Mouse (Mus musculus): ENCODE data around the gene Arhgap11a. TPM values are rescaled to one million over a fixed set of nuclear protein-coding genes. Genes with fewer than 3 reads are reported as not detected.

The Arhgap11a gene
- polyA plus RNA-seq, 1 experiment from 2014 or later, result 40.0 TPM

DNA sequence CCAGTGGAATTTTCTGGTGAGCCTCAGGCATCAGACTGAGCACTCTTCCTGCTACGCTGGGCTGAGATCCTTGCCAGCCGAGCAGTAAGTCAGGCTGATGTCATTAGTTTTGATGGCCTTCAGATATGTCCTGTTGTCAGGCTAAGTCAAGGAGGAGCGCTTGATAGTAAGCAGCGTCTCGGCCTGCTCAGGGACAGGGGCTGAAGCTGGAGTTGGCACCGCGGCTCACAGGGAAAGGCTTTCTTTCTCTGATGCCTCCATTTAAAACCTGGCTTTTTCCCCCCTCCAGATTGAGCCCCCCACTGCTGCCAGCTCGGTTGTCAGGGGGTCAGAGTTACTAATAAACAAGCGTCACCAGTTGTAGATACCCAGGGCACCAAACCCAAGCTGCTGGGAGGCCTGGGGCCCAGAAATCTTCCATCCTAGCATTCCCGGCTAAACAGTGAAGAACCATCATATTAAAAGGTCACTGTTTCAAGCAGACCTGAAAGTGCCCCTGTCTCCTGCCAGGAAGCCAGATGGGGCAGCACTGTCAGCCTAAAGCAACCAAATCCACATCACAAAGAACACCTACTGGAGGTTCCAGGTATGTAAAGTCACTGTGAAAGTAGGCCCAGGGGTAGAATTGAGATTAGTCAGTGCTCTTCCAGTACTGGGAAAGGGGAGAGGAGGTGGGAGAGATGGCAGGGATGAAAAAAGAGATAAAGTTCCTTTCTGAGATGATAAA lies 41.4 kb downstream of the Arhgap11a start:
- Histone ChIP-seq H3K4me3 (no peak overlapping the region), H3K4me2 (replicated peaks) (no peak overlapping the region), H3K9me3 (replicated peaks) (no peaks in the 10 kb centered on the region), H3K27me3 (no peaks in the 10 kb centered on the region), H3K27ac (no peak overlapping the region), H3K9ac (no peak overlapping the region), H3K36me3 (no peaks in the 10 kb centered on the region), H3K4me1 (no peaks in the 10 kb centered on the region)
- 62% methylated on average over 10 of the region's 10 CpGs for WGBS
- no peak for ATAC-seq (ENCODE audit: low FRiP score)

DNA sequence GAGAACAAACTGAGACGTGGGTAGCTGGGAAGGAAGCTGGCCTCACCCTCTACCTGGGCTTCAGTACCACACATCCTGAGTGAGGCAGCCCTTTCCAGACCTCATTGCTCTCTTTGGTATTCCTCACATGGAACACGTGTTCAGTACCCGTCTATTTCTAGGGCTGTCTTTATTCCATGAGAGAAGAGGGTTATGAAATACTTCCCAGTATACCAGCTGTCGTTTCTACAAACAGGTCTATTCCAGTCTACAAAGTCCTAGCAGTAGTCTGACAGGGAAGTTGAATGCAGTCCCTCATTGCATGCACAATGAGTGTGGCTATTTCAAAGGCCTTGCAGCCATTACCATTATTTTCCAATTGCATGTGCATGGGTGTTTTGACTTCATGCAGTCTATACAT lies 42.7 kb downstream of the Arhgap11a start:
- ATAC-seq (ENCODE audit: low FRiP score), result 0 out of 2 replicates have a peak, but pooled peaks have one; percentile 32
- no peaks in the 10 kb centered on the region for H3K9me3 ChIP-seq (replicated peaks)
- no peak overlapping the region for H3K27ac ChIP-seq
- no peaks in the 10 kb centered on the region for H3K36me3 ChIP-seq
- H3K27me3 ChIP-seq, result no peaks in the 10 kb centered on the region
- no peaks in the 10 kb centered on the region for H3K4me1 ChIP-seq
- no peak overlapping the region for H3K4me3 ChIP-seq
- no peak overlapping the region for H3K9ac ChIP-seq
- H3K4me2 ChIP-seq (replicated peaks), result no peak overlapping the region
- WGBS, result 84% methylated on average over 4 of the region's 4 CpGs

DNA sequence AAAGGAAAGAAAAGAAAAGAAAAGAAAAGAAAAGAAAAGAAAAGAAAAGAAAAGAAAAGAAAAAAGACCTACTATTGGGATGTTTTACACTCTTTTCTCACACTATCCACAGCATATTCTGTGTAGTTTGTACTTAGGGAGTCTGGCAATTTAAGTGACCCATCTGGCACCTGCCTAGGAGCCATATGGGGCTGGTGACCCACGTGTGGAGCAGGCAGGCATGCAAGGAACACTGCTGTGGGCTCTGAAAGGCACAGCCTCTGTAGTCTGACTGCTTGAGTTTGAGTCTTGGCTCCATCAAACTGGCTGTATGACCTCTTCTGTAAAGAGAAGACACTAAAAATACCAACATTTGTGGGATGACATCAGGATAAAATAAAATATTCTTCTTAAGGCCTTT lies 44.7 kb downstream of the Arhgap11a start:
- 43% methylated on average over 1 of the region's 1 CpGs for WGBS
- Histone ChIP-seq H3K9ac (no peak overlapping the region), H3K36me3 (no peaks in the 10 kb centered on the region), H3K4me2 (replicated peaks) (no peak overlapping the region), H3K27ac (no peak overlapping the region), H3K9me3 (replicated peaks) (no peaks in the 10 kb centered on the region), H3K4me1 (no peaks in the 10 kb centered on the region), H3K4me3 (no peak overlapping the region), H3K27me3 (no peaks in the 10 kb centered on the region)
- ATAC-seq (ENCODE audit: low FRiP score), result no peak

DNA sequence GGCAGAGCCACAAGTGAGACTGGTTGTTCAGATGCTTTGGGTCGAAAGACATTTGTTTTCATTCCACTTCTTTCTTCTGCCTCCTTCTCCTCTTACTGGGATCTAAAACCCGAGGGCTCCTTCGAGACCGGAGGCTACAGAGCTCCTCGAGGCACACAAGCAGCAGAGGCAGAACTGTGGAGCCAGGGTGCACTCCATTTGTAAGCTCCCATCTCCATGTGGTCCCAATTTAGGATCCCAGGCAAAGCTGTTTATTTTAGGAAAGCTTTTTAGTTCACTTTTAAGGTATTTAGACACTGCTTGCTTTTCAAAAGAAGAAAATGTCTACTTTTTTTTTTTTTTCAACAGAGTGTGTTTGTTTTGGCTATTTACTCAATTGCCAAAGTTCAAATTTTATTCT lies 47.6 kb downstream of the Arhgap11a start:
- Histone ChIP-seq H3K9me3 (replicated peaks) (no peaks in the 10 kb centered on the region), H3K36me3 (0 out of 2 replicates have a peak, but pooled peaks cover 4% of the 10 kb centered on the region), H3K4me2 (replicated peaks) (no peak overlapping the region), H3K4me3 (no peak overlapping the region), H3K27me3 (no peaks in the 10 kb centered on the region), H3K27ac (no peak overlapping the region), H3K9ac (no peak overlapping the region), H3K4me1 (no peaks in the 10 kb centered on the region)
- ATAC-seq (ENCODE audit: low FRiP score), result no peak
- WGBS, result 74% methylated on average over 5 of the region's 5 CpGs

DNA sequence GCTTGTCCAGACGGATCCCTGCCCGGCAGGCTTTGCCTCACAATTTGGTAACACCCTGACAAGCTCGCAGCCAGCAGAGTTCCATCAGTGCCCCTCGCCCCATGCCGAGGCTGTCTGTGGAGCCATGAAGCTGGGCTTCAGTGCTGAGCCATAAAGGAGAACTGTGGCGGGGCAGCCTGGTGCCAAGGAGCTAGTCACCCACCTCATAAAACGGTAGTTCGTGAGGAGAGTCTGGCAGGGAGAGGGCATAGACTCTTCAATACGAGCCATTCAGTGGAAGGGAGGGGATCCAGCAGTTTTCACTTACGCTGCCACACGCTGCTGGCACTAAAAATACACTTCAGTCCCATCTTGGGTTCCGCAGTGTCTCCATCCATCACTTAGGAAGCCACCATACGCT lies 49.9 kb downstream of the Arhgap11a start:
- Histone ChIP-seq H3K4me3 (no peak overlapping the region), H3K36me3 (0 out of 2 replicates have a peak, but pooled peaks cover 4% of the 10 kb centered on the region), H3K4me1 (no peaks in the 10 kb centered on the region), H3K27ac (no peak overlapping the region), H3K27me3 (no peaks in the 10 kb centered on the region), H3K9ac (no peak overlapping the region), H3K4me2 (replicated peaks) (no peak overlapping the region), H3K9me3 (replicated peaks) (no peaks in the 10 kb centered on the region)
- WGBS, result 86% methylated on average over 13 of the region's 13 CpGs
- ATAC-seq (ENCODE audit: low FRiP score), result no peak

DNA sequence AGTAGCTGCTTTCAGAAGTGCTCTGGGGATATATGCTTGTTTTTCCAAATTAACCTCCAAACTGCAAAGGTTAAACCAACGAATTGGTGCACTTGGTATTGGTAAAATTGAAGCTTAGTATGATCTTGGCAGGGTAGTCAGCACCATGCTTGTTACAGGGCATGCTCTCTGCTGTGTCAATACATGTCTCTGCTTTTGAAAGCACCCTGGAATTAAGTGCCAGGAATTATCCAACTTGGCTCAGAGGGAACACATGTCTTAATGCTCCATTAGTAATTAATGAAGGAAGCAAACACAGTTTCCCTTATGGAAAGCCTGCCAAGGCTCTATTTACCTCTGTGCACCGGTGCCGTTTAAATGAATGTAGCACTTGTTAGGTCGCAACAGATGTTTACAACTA lies 53.3 kb downstream of the Arhgap11a start:
- Histone ChIP-seq H3K4me2 (replicated peaks) (no peak overlapping the region), H3K27me3 (no peaks in the 10 kb centered on the region), H3K4me3 (no peak overlapping the region), H3K27ac (no peak overlapping the region), H3K9me3 (replicated peaks) (no peaks in the 10 kb centered on the region), H3K9ac (no peak overlapping the region), H3K4me1 (no peaks in the 10 kb centered on the region), H3K36me3 (0 out of 2 replicates have a peak, but pooled peaks cover 4% of the 10 kb centered on the region)
- WGBS, result 75% methylated on average over 4 of the region's 4 CpGs
- no peak for ATAC-seq (ENCODE audit: low FRiP score)

DNA sequence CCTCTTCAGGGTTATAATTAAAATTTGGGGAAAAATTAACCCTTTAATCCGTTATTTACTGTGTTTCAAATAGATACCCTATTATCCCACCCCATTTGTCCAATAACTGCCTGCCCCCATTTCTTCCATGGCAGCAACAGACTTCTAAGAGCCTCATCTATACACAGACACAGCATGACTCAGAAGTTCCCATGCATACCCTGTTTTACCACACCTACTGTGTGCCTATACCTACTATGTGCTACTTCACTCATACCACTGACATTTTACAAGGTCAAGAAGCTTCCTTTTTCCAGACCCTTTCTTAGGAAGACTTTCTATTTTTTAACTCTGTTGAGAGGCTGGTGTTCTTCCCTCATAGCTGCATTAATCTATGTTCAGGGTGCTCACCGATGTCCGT lies 54.9 kb downstream of the Arhgap11a start:
- WGBS, result 84% methylated on average over 3 of the region's 3 CpGs
- Histone ChIP-seq H3K4me2 (replicated peaks) (no peak overlapping the region), H3K9ac (no peak overlapping the region)

DNA sequence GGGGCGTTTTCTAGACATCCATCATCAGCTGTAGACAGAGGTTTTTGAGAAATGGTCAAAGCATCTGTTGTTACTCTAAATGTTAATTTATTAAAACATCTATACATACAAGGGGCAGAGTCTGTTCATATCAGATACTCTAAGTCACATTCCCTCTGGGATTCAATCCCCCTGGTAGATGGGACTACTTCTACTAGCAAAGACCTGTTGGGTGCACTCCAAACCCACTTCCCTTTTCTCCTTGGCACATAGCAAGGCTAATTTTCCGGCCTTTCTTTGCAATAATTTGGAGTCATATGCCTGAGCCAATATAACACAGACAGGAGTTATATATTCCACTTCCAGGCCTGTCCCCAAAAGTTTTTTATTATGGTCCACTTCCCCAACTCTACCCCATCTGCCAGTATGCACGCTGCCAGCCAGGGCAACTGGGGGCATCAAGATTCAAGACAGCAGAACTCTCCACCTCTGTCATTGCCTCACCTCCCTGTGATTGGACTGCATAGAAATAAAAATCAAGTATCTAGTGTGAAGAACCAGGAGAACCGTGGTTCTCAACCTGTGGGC lies 59.6 kb downstream of the Arhgap11a start:
- Histone ChIP-seq H3K4me3 (no peak overlapping the region), H3K9me3 (replicated peaks) (no peaks in the 10 kb centered on the region), H3K4me1 (no peaks in the 10 kb centered on the region), H3K4me2 (replicated peaks) (no peak overlapping the region), H3K27me3 (no peaks in the 10 kb centered on the region), H3K36me3 (peaks cover 13% of the 10 kb centered on the region; the same call in 1 of the 2 replicates), H3K27ac (no peak overlapping the region), H3K9ac (no peak overlapping the region)
- no peak for ATAC-seq (ENCODE audit: low FRiP score)
- 89% methylated on average over 4 of the region's 4 CpGs for WGBS

More for the DNA sequence above, 54.9 kb downstream of the Arhgap11a start:
- Histone ChIP-seq H3K9me3 (replicated peaks) (no peaks in the 10 kb centered on the region), H3K4me3 (no peak overlapping the region), H3K27ac (no peak overlapping the region), H3K27me3 (no peaks in the 10 kb centered on the region), H3K4me1 (no peaks in the 10 kb centered on the region), H3K36me3 (peaks cover 7% of the 10 kb centered on the region; the same call in 1 of the 2 replicates)
- ATAC-seq (ENCODE audit: low FRiP score), result no peak

DNA sequence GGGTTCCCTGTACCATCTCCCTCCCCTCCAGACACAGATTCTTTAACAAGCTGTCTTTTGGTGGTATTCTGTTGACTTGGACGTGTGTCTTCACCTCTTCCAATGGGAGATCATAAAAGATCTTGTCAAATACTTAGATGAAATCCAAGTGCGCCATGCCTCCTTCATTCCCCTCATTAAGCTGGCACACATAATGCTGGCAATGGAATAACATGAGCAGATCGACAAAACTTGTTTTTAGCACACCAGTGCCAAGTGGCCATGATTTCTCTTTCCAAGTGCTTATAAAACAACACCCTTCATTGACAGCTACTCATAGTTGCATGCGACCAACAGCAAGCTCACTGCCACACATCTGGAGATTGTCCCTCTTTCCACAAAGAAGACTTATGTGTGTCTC lies 60.6 kb downstream of the Arhgap11a start:
- H3K27me3 ChIP-seq, result no peaks in the 10 kb centered on the region
- no peak overlapping the region for H3K4me3 ChIP-seq
- H3K4me2 ChIP-seq (replicated peaks), result no peak overlapping the region
- no peak overlapping the region for H3K27ac ChIP-seq
- WGBS, result 90% methylated on average over 4 of the region's 4 CpGs
- no peaks in the 10 kb centered on the region for H3K4me1 ChIP-seq
- peaks cover 13% of the 10 kb centered on the region; the same call in 1 of the 2 replicates for H3K36me3 ChIP-seq
- no peaks in the 10 kb centered on the region for H3K9me3 ChIP-seq (replicated peaks)
- no peak overlapping the region for H3K9ac ChIP-seq
- ATAC-seq (ENCODE audit: low FRiP score), result no peak

DNA sequence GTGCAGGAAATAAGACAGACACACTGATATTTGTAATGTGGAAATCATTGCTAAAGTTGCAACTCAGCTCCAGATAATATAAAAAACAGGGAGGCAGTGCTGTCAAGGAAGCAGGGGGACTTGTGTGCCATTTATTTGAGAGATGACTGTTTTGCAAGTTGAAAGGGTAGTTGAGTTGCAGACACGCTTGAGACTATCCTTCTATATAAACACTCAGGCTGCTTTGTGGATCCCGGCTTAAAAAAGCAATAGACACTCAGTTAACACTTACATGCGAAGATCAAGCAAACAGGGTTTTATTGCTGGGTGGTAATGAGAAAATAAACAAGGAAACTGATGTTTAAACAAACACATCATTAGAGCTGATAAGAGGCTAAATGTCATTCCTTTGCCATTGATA lies 63.6 kb downstream of the Arhgap11a start:
- H3K36me3 ChIP-seq, result peaks cover 13% of the 10 kb centered on the region; the same call in 1 of the 2 replicates
- 76% methylated on average over 3 of the region's 3 CpGs for WGBS

DNA sequence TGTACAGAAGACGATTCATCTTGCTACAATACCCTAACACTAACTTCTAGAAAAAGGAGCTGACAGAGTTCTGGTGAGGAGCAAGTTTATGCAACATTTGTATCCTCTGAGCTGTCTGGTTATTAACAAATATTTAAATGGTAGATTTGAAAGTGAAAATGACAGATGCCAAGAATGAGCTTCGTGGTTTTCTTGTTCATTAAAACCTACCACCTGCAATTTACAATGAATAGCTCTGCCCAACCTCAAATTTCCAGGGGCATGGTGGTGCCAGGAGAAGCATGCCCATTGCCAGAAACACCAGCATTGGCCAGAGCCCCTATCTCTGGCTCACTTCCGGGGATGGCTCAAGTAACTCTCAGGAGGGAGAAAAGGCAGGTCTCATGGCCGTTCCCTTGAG lies 66.9 kb downstream of the Arhgap11a start:
- H3K27me3 ChIP-seq, result no peaks in the 10 kb centered on the region
- H3K4me3 ChIP-seq, result no peak overlapping the region
- H3K27ac ChIP-seq, result no peak overlapping the region
- WGBS, result 89% methylated on average over 4 of the region's 4 CpGs
- H3K9ac ChIP-seq, result no peak overlapping the region
- H3K9me3 ChIP-seq (replicated peaks), result no peaks in the 10 kb centered on the region
- ATAC-seq (ENCODE audit: low FRiP score), result no peak
- no peaks in the 10 kb centered on the region for H3K36me3 ChIP-seq
- H3K4me1 ChIP-seq, result no peaks in the 10 kb centered on the region
- H3K4me2 ChIP-seq (replicated peaks), result no peak overlapping the region

More for the DNA sequence above, 63.6 kb downstream of the Arhgap11a start:
- ATAC-seq (ENCODE audit: low FRiP score), result no peak
- no peaks in the 10 kb centered on the region for H3K27me3 ChIP-seq
- H3K4me3 ChIP-seq, result no peak overlapping the region
- H3K27ac ChIP-seq, result no peak overlapping the region
- H3K4me1 ChIP-seq, result no peaks in the 10 kb centered on the region
- no peaks in the 10 kb centered on the region for H3K9me3 ChIP-seq (replicated peaks)
- no peak overlapping the region for H3K9ac ChIP-seq
- H3K4me2 ChIP-seq (replicated peaks), result no peak overlapping the region
